Mouse (Mus musculus): ENCODE data around the gene Syt8. TPM values are rescaled to one million over a fixed set of nuclear protein-coding genes. Genes with fewer than 3 reads are reported as not detected.

Gene Syt8
- polyA plus RNA-seq, 1 experiment from 2014 or later = not detected

DNA sequence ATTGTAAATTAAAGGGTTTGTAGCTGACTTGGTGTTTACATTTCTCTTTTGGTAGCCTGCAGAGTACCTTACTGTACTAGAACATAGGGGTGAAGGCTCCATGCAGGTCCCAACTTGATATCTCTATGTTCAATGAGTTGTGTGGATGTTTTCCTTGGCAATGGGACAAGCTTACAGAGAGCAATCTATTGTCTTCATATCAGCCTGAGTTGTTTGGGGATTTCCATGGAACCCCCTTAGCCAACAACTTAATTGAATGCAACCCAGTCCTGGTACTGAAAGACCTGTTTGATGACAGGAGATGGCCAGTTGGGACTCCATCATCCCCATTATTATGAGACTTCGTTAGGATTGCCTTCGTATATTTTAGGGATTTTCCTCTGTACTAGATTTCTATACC lies 16.6 kb upstream of the Syt8 start:
- no peak for ATAC-seq (replicated peaks; ENCODE audit: low FRiP score)
- no peaks in the 10 kb centered on the region for H3K4me1 ChIP-seq (replicated peaks; ENCODE audit: control insufficient read depth, insufficient read depth, low read length)
- DNase-seq (ENCODE audit: low spot score) = no peak
- no peaks in the 10 kb centered on the region for H3K9me3 ChIP-seq (ENCODE audit: control insufficient read depth, low read length)
- no peaks in the 10 kb centered on the region for H3K27me3 ChIP-seq (ENCODE audit: control insufficient read depth, insufficient read depth, low read length)
- H3K9ac ChIP-seq (ENCODE audit: low read length) = no peak overlapping the region
- 92% methylated on average over 2 of the region's 2 CpGs for WGBS
- H3K4me3 ChIP-seq (ENCODE audit: low read depth, low read length) = no peak overlapping the region
- H3K27ac ChIP-seq (ENCODE audit: low read depth, low read length) = no peak overlapping the region
- no peak overlapping the region for H3K4me2 ChIP-seq (ENCODE audit: low read depth, low read length, severe bottlenecking)
- no peaks in the 10 kb centered on the region for H3K36me3 ChIP-seq (ENCODE audit: control insufficient read depth, insufficient read depth, low read length)

DNA sequence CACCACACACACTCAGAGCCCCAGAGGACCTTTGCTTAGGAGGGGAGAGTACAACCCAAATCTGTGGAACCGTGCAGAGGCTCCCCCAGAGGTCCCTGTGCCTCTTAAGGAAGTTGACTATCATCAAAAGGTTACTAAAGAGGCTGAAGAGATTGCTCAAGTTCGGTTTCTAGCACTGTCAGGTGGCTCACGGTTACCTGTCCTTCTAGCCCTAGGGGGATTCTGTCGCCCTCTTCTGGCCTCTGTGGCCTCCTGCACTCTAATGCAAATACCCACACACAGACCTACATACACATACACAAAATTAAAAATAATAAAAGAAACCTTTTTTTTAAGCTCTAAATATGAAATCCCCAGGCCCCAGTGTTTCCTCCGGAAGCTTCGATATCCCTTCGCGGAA lies 16.0 kb upstream of the Syt8 start:
- Histone ChIP-seq H3K27ac (ENCODE audit: low read depth, low read length) (no peak overlapping the region), H3K4me3 (ENCODE audit: low read depth, low read length) (no peak overlapping the region), H3K36me3 (ENCODE audit: control insufficient read depth, insufficient read depth, low read length) (no peaks in the 10 kb centered on the region), H3K4me2 (ENCODE audit: low read depth, low read length, severe bottlenecking) (no peak overlapping the region), H3K4me1 (replicated peaks; ENCODE audit: control insufficient read depth, insufficient read depth, low read length) (no peaks in the 10 kb centered on the region), H3K9ac (ENCODE audit: low read length) (no peak overlapping the region), H3K27me3 (ENCODE audit: control insufficient read depth, insufficient read depth, low read length) (no peaks in the 10 kb centered on the region), H3K9me3 (ENCODE audit: control insufficient read depth, low read length) (no peaks in the 10 kb centered on the region)
- DNase-seq (ENCODE audit: low spot score) (no peak), ATAC-seq (replicated peaks; ENCODE audit: low FRiP score) (no peak)
- 93% methylated on average over 8 of the region's 8 CpGs for WGBS

DNA sequence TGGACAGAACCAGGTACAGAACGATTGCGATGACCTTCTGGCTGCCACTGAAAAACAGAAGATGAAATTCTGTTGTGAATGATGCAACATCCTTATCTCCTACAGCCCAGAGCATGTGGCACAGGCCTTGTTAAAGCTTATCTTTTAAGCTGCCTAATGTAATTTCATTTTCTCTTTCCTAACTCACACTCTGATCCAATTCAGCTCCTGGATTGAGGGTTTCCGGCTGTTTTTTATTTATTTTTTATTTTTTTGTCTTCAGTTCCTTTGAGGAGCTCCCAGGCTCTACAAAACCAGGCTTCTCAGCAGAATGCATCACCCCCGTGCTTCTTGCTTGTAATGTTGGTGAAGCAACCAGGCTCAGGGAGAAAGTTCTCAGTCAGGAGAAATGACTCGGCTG lies 14.8 kb upstream of the Syt8 start:
- Histone ChIP-seq H3K4me2 (ENCODE audit: low read depth, low read length, severe bottlenecking) (no peak overlapping the region), H3K4me3 (ENCODE audit: low read depth, low read length) (no peak overlapping the region), H3K4me1 (replicated peaks; ENCODE audit: control insufficient read depth, insufficient read depth, low read length) (no peaks in the 10 kb centered on the region), H3K9me3 (ENCODE audit: control insufficient read depth, low read length) (no peaks in the 10 kb centered on the region), H3K36me3 (ENCODE audit: control insufficient read depth, insufficient read depth, low read length) (no peaks in the 10 kb centered on the region), H3K9ac (ENCODE audit: low read length) (no peak overlapping the region), H3K27ac (ENCODE audit: low read depth, low read length) (no peak overlapping the region), H3K27me3 (ENCODE audit: control insufficient read depth, insufficient read depth, low read length) (no peaks in the 10 kb centered on the region)
- DNase-seq (ENCODE audit: low spot score) (no peak), ATAC-seq (replicated peaks; ENCODE audit: low FRiP score) (no peak)
- WGBS = 89% methylated on average over 5 of the region's 5 CpGs

DNA sequence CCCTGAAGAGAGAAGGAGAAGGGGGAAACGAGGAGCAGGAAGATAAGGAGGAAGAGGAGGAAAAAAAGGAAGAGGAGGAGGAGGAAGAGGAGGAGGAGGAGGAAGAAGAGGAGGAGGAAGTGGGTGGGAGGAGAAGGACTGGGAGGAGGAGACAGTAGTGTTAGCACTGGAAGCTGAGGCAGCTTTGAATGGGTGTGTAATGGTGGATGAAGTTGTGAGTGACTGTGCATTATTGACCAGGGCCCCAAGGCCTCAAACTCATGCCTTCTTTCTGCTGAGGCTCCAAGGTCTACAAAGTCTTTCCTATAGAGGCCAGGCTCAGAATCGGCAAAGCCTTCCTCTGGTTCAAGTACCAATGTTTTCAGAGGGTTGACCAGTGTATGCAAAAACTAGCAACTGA lies 12.8 kb upstream of the Syt8 start:
- Histone ChIP-seq H3K4me2 (ENCODE audit: low read depth, low read length, severe bottlenecking) (no peak overlapping the region), H3K27me3 (ENCODE audit: control insufficient read depth, insufficient read depth, low read length) (no peaks in the 10 kb centered on the region), H3K9ac (ENCODE audit: low read length) (no peak overlapping the region), H3K36me3 (ENCODE audit: control insufficient read depth, insufficient read depth, low read length) (no peaks in the 10 kb centered on the region), H3K4me3 (ENCODE audit: low read depth, low read length) (no peak overlapping the region), H3K9me3 (ENCODE audit: control insufficient read depth, low read length) (no peaks in the 10 kb centered on the region), H3K4me1 (replicated peaks; ENCODE audit: control insufficient read depth, insufficient read depth, low read length) (no peaks in the 10 kb centered on the region), H3K27ac (ENCODE audit: low read depth, low read length) (no peak overlapping the region)
- ATAC-seq (replicated peaks; ENCODE audit: low FRiP score) = no peak
- WGBS = 80% methylated on average over 2 of the region's 2 CpGs
- DNase-seq (ENCODE audit: low spot score) = no peak

DNA sequence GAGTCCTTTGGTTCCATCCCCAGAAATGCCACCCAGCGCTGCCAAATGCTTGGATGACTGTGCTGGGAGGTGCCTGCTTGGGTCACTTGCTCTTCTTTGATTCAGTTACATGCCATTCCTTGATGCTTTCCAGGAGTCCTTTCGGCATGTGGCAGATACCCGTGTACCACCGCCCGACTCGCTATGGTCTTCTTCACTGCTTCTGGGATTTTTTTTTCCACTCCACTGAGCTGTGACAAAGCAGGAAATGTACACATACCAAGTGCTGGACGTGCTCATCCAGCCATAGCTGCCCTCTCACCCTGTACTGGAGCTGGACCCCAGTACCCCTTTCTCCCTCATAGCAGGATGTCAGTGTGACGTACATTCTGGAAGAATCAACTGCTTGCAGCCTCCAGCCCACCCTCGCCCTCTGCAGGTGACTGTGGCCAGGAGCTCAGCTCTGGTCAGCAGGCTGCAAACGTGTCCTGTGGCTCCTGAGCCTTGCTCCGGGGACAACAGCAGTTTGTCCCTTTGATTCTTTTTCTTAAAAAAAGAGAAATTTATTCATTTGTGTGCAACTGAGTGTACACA lies 8.9 kb upstream of the Syt8 start:
- Histone ChIP-seq H3K9ac (ENCODE audit: low read length) (no peak overlapping the region), H3K36me3 (ENCODE audit: control insufficient read depth, insufficient read depth, low read length) (no peaks in the 10 kb centered on the region), H3K27me3 (ENCODE audit: control insufficient read depth, insufficient read depth, low read length) (no peaks in the 10 kb centered on the region), H3K4me1 (replicated peaks; ENCODE audit: control insufficient read depth, insufficient read depth, low read length) (no peaks in the 10 kb centered on the region), H3K9me3 (ENCODE audit: control insufficient read depth, low read length) (no peaks in the 10 kb centered on the region), H3K4me3 (ENCODE audit: low read depth, low read length) (no peak overlapping the region), H3K4me2 (ENCODE audit: low read depth, low read length, severe bottlenecking) (no peak overlapping the region), H3K27ac (ENCODE audit: low read depth, low read length) (no peak overlapping the region)
- WGBS = 52% methylated on average over 11 of the region's 11 CpGs
- ATAC-seq (replicated peaks; ENCODE audit: low FRiP score) (no peak), DNase-seq (ENCODE audit: low spot score) (no peak)

DNA sequence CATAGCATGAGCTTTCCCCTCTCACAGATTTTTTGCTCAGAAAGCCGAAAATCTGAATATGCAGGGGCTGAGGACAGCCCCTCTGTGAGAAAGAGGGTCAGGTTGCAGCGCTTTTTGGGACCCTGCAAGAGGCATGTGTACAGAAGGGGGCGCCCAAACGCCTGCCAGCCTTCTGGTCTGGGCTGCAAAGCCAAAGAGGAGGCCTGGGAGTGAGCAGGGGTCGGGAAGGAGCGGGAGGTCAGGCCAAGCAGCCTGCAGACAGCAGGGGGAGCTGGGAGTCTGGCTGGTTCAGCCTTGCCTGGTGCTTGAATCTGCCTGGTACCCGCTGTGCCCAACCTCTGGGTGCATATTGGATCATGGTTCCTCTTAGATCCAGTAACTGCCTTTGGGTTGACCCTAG lies 6.4 kb upstream of the Syt8 start:
- Histone ChIP-seq H3K4me3 (ENCODE audit: low read depth, low read length) (no peak overlapping the region), H3K4me2 (ENCODE audit: low read depth, low read length, severe bottlenecking) (no peak overlapping the region), H3K9ac (ENCODE audit: low read length) (no peak overlapping the region), H3K36me3 (ENCODE audit: control insufficient read depth, insufficient read depth, low read length) (no peaks in the 10 kb centered on the region), H3K9me3 (ENCODE audit: control insufficient read depth, low read length) (no peaks in the 10 kb centered on the region), H3K4me1 (replicated peaks; ENCODE audit: control insufficient read depth, insufficient read depth, low read length) (no peaks in the 10 kb centered on the region), H3K27me3 (ENCODE audit: control insufficient read depth, insufficient read depth, low read length) (no peaks in the 10 kb centered on the region), H3K27ac (ENCODE audit: low read depth, low read length) (no peak overlapping the region)
- ATAC-seq (replicated peaks; ENCODE audit: low FRiP score) (no peak), DNase-seq (ENCODE audit: low spot score) (peak; percentile 81)
- 2% methylated on average over 7 of the region's 7 CpGs for WGBS

DNA sequence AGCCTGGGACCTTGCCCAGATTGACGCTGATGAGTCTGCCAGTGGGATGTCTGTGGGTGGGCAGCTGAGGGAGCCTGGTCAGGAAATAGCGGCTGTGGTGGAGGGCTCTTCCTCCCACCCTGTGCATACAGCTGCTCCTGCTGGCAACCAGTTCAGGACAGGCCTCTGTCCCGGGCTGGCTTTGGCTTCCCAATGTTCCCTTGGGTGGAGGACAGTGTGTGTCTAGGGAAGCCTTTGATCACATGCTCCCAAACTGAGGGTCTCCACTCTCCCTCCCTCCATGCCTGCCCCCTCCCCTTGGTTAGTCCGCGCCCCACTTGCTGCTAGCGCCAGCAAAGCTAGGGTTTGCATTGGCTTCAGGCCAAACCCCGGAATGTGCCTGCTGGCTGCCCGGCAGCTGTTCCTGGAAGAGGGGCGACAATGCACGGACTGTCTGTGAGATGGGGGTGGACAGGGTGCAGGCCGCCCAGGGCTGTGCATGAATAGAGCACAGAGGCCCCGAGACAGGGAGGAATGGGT lies 4.4 kb upstream of the Syt8 start:
- Histone ChIP-seq H3K4me3 (ENCODE audit: low read depth, low read length) (no peak overlapping the region), H3K36me3 (ENCODE audit: control insufficient read depth, insufficient read depth, low read length) (no peaks in the 10 kb centered on the region), H3K4me2 (ENCODE audit: low read depth, low read length, severe bottlenecking) (no peak overlapping the region), H3K27me3 (ENCODE audit: control insufficient read depth, insufficient read depth, low read length) (no peaks in the 10 kb centered on the region), H3K9ac (ENCODE audit: low read length) (no peak overlapping the region), H3K27ac (ENCODE audit: low read depth, low read length) (no peak overlapping the region), H3K9me3 (ENCODE audit: control insufficient read depth, low read length) (no peaks in the 10 kb centered on the region), H3K4me1 (replicated peaks; ENCODE audit: control insufficient read depth, insufficient read depth, low read length) (no peaks in the 10 kb centered on the region)
- 78% methylated on average over 12 of the region's 12 CpGs for WGBS
- DNase-seq (ENCODE audit: low spot score) (no peak), ATAC-seq (replicated peaks; ENCODE audit: low FRiP score) (no peak)

DNA sequence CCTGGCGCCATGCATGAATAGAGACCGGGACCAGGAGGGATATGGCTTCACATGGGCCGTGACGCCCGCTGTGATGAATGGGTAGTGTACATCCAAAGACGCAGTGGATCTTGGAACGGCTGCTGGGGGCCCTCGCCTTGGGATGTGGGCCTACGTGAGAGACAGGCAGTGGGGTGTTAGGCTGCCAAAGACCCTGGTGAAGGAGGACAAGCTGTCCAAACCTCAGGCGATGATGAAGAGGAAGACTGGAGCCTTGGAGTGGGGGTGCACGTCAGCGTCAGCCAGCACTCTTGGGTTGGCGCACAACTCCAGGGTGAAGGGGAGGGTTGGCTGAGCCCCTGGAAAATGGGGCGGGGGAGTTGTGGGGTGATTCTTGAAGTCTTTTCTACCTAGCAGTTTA lies 3.5 kb upstream of the Syt8 start:
- Histone ChIP-seq H3K27ac (ENCODE audit: low read depth, low read length) (no peak overlapping the region), H3K4me1 (replicated peaks; ENCODE audit: control insufficient read depth, insufficient read depth, low read length) (no peaks in the 10 kb centered on the region), H3K4me2 (ENCODE audit: low read depth, low read length, severe bottlenecking) (no peak overlapping the region), H3K9me3 (ENCODE audit: control insufficient read depth, low read length) (no peaks in the 10 kb centered on the region), H3K27me3 (ENCODE audit: control insufficient read depth, insufficient read depth, low read length) (no peaks in the 10 kb centered on the region), H3K36me3 (ENCODE audit: control insufficient read depth, insufficient read depth, low read length) (no peaks in the 10 kb centered on the region), H3K4me3 (ENCODE audit: low read depth, low read length) (no peak overlapping the region), H3K9ac (ENCODE audit: low read length) (no peak overlapping the region)
- ATAC-seq (replicated peaks; ENCODE audit: low FRiP score) (no peak), DNase-seq (ENCODE audit: low spot score) (no peak)
- 92% methylated on average over 14 of the region's 14 CpGs for WGBS

DNA sequence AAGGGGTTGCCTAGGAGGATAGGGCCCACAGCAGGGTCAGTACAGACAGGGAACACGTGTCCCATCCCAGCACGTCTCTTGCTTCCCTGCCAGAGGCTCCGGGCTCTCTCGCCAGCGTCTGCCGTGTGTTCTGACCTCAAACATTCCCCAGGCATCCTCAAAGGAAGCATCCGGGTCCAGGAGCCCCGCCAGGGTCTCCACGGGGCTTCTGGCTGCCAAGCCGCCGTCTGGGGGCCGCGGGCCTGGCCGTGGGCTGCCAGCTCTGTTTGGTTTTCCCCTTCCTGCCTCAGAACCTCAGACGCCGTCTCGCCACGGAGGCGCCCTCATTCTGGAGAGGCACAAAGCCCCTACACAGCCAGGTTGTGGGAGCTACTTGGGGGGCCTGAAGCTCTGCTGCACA lies 1.0 kb upstream of the Syt8 start:
- no peaks in the 10 kb centered on the region for H3K9me3 ChIP-seq (ENCODE audit: control insufficient read depth, low read length)
- no peak overlapping the region for H3K27ac ChIP-seq (ENCODE audit: low read depth, low read length)
- whole genome bisulfite sequencing = 60% methylated on average over 19 of the region's 19 CpGs
- no peaks in the 10 kb centered on the region for H3K36me3 ChIP-seq (ENCODE audit: control insufficient read depth, insufficient read depth, low read length)
- H3K9ac ChIP-seq (ENCODE audit: low read length) = no peak overlapping the region
- H3K4me1 ChIP-seq (replicated peaks; ENCODE audit: control insufficient read depth, insufficient read depth, low read length) = no peaks in the 10 kb centered on the region
- no peak overlapping the region for H3K4me3 ChIP-seq (ENCODE audit: low read depth, low read length)
- H3K4me2 ChIP-seq (ENCODE audit: low read depth, low read length, severe bottlenecking) = no peak overlapping the region
- ATAC-seq (replicated peaks; ENCODE audit: low FRiP score) (no peak), DNase-seq (ENCODE audit: low spot score) (no peak)
- no peaks in the 10 kb centered on the region for H3K27me3 ChIP-seq (ENCODE audit: control insufficient read depth, insufficient read depth, low read length)

Measured in forebrain, embryonic 11.5 days (tissue).